18 mouse cellular contexts compared by ENCODE assay signal in the genomic region with DNA sequence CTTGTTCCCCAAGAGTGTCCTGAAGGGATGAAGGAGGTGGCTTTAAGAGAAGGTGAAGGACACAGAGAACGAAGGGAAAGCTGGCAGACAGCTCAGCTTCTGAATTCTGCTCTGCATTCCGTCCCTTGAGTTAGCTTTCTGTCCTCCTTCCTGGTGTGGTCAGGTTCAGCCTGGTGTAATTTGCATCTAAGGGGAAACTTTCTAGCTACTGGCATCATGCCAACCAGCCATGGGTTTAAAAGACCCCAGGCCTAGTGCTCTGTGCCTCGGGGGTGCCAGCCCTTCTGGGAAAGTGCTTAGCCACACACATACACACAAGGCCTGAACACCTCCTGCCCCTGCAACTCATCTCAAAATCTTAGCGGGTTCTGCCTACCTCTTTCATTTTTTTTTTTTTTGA.
DNase-seq lines count a peak whose midpoint lies in the region; ATAC-seq and TF ChIP-seq lines count a peak whose summit lies in the region.
"Had no signal": no experiment of that assay in that cellular context is flagged by ENCODE, and none has a peak within 500 bp of the region (broad histone marks: within the 10 kb centered on the region; RNA-seq: fewer than 3 reads in every experiment).

No protein-coding gene starts in this region.

- H3K9me3 ChIP-seq in forebrain, embryonic 14.5 days (replicated peaks; ENCODE audit: control insufficient read depth, low read length), result no peaks in the 10 kb centered on the region
- H3K9me3 ChIP-seq in forebrain, embryonic 11.5 days (ENCODE audit: control insufficient read depth, low read length), result no peaks in the 10 kb centered on the region
- no peaks in the 10 kb centered on the region for H3K9me3 ChIP-seq in heart, postnatal 0 days (replicated peaks; ENCODE audit: control insufficient read depth, low read length)
- H3K9me3 ChIP-seq in midbrain, embryonic 14.5 days (ENCODE audit: control insufficient read depth, low read length), result no peaks in the 10 kb centered on the region
- no peaks in the 10 kb centered on the region for H3K9me3 ChIP-seq in midbrain, embryonic 13.5 days
- H3K9me3 ChIP-seq in limb, embryonic 14.5 days (ENCODE audit: control insufficient read depth, low read length), result no peaks in the 10 kb centered on the region
- H3K9me3 ChIP-seq: hindbrain, embryonic 10.5 days; liver, embryonic 15.5 days had no signal

- H3K27me3 ChIP-seq in forebrain, embryonic 14.5 days (replicated peaks; ENCODE audit: control insufficient read depth, insufficient read depth, low read length), result no peaks in the 10 kb centered on the region
- H3K27me3 ChIP-seq in forebrain, embryonic 11.5 days (ENCODE audit: control insufficient read depth, insufficient read depth, low read length), result no peaks in the 10 kb centered on the region
- H3K27me3 ChIP-seq in heart, postnatal 0 days (ENCODE audit: control insufficient read depth, insufficient read depth, low read length), result no peaks in the 10 kb centered on the region
- H3K27me3 ChIP-seq in midbrain, embryonic 14.5 days (ENCODE audit: control insufficient read depth, insufficient read depth, low read length), result no peaks in the 10 kb centered on the region
- H3K27me3 ChIP-seq in midbrain, embryonic 13.5 days, result no peaks in the 10 kb centered on the region
- H3K27me3 ChIP-seq in limb, embryonic 14.5 days (ENCODE audit: control insufficient read depth, insufficient read depth, low read length), result no peaks in the 10 kb centered on the region
- H3K27me3 ChIP-seq: liver, embryonic 15.5 days had no signal

- ATAC-seq in forebrain, embryonic 14.5 days, result no peak
- ATAC-seq in forebrain, embryonic 11.5 days (replicated peaks; ENCODE audit: low FRiP score), result no peak
- ATAC-seq in heart, postnatal 0 days (ENCODE audit: insufficient read depth, low read depth), result no peak
- ATAC-seq in midbrain, embryonic 14.5 days (ENCODE audit: low FRiP score, low TSS enrichment), result no peak
- no peak for ATAC-seq in midbrain, embryonic 13.5 days
- 0 out of 2 replicates have a peak, but pooled peaks have one; percentile 37 for ATAC-seq in limb, embryonic 14.5 days (ENCODE audit: low FRiP score, low read depth)

- no peaks in the 10 kb centered on the region for H3K36me3 ChIP-seq in forebrain, embryonic 14.5 days (ENCODE audit: control insufficient read depth, insufficient read depth, low read length)
- H3K36me3 ChIP-seq in forebrain, embryonic 11.5 days (ENCODE audit: control insufficient read depth, insufficient read depth, low read length), result no peaks in the 10 kb centered on the region
- H3K36me3 ChIP-seq in heart, postnatal 0 days (replicated peaks; ENCODE audit: control insufficient read depth, insufficient read depth, low read length), result no peaks in the 10 kb centered on the region
- H3K36me3 ChIP-seq in midbrain, embryonic 14.5 days (ENCODE audit: control insufficient read depth, insufficient read depth, low read length), result no peaks in the 10 kb centered on the region
- no peaks in the 10 kb centered on the region for H3K36me3 ChIP-seq in midbrain, embryonic 13.5 days
- H3K36me3 ChIP-seq in limb, embryonic 14.5 days (ENCODE audit: control insufficient read depth, insufficient read depth, low read length), result no peaks in the 10 kb centered on the region
- H3K36me3 ChIP-seq: hindbrain, embryonic 10.5 days; liver, embryonic 15.5 days had no signal

- no peak overlapping the region for H3K4me2 ChIP-seq in forebrain, embryonic 14.5 days (ENCODE audit: low read length)
- no peak overlapping the region for H3K4me2 ChIP-seq in forebrain, embryonic 11.5 days (ENCODE audit: low read depth, low read length, severe bottlenecking)
- no peak overlapping the region for H3K4me2 ChIP-seq in heart, postnatal 0 days (ENCODE audit: low read depth, low read length)
- H3K4me2 ChIP-seq in midbrain, embryonic 14.5 days (ENCODE audit: low read length), result no peak overlapping the region
- H3K4me2 ChIP-seq in midbrain, embryonic 13.5 days (replicated peaks), result no peak overlapping the region
- H3K4me2 ChIP-seq in limb, embryonic 14.5 days (replicated peaks; ENCODE audit: low read depth, low read length, severe bottlenecking), result no peak overlapping the region
- H3K4me2 ChIP-seq: liver, embryonic 15.5 days; midbrain, embryonic 11.5 days had no signal

- H3K9ac ChIP-seq in forebrain, embryonic 14.5 days (ENCODE audit: low read length), result no peak overlapping the region
- H3K9ac ChIP-seq in forebrain, embryonic 11.5 days (ENCODE audit: low read length), result no peak overlapping the region
- H3K9ac ChIP-seq in heart, postnatal 0 days (replicated peaks; ENCODE audit: low read depth, low read length), result 0 out of 2 replicates have a peak overlapping the region, but pooled peaks have one; percentile 16
- no peak overlapping the region for H3K9ac ChIP-seq in midbrain, embryonic 14.5 days (replicated peaks; ENCODE audit: low read length)
- H3K9ac ChIP-seq in midbrain, embryonic 13.5 days (replicated peaks), result no peak overlapping the region
- no peak overlapping the region for H3K9ac ChIP-seq in limb, embryonic 14.5 days (ENCODE audit: low read depth, low read length, severe bottlenecking)
- H3K9ac ChIP-seq: liver, embryonic 15.5 days had no signal

- TF ChIP-seq POLR2A in limb, embryonic 14.5 days (IDR thresholded peaks at IDR 0.05; ENCODE audit: borderline replicate concordance, extremely low read depth, insufficient read depth, insufficient read length), result no peak

- no peak for TF ChIP-seq EP300 in heart, postnatal 0 days (IDR thresholded peaks at IDR 0.05; ENCODE audit: low read depth)

- no peak overlapping the region for H3K27ac ChIP-seq in forebrain, embryonic 14.5 days (ENCODE audit: low read depth, low read length)
- no peak overlapping the region for H3K27ac ChIP-seq in forebrain, embryonic 11.5 days (ENCODE audit: low read depth, low read length)
- peak overlapping the region; percentile 23; the same call in 1 of the 2 replicates for H3K27ac ChIP-seq in heart, postnatal 0 days (ENCODE audit: low read depth)
- H3K27ac ChIP-seq in midbrain, embryonic 14.5 days (replicated peaks; ENCODE audit: low read depth, low read length), result no peak overlapping the region
- no peak overlapping the region for H3K27ac ChIP-seq in midbrain, embryonic 13.5 days
- H3K27ac ChIP-seq in limb, embryonic 14.5 days (replicated peaks; ENCODE audit: low read depth, low read length), result no peak overlapping the region
- H3K27ac ChIP-seq in gastrocnemius, adult 2 months, result no peak overlapping the region
- H3K27ac ChIP-seq: hindbrain, embryonic 10.5 days; liver, embryonic 15.5 days; macrophage had no signal

- 41% methylated on average over 4 of the region's 4 CpGs for WGBS in forebrain, embryonic 14.5 days
- WGBS in forebrain, embryonic 11.5 days, result 67% methylated on average over 4 of the region's 4 CpGs
- WGBS in heart, postnatal 0 days, result 39% methylated on average over 4 of the region's 4 CpGs
- WGBS in midbrain, embryonic 14.5 days, result 66% methylated on average over 4 of the region's 4 CpGs
- WGBS in midbrain, embryonic 13.5 days, result 62% methylated on average over 4 of the region's 4 CpGs
- 24% methylated on average over 4 of the region's 4 CpGs for WGBS in limb, embryonic 14.5 days

- peak; percentile 34 for DNase-seq in forebrain, embryonic 14.5 days (ENCODE audit: low spot score)
- DNase-seq in forebrain, embryonic 11.5 days (ENCODE audit: low spot score), result no peak
- no peak for DNase-seq in heart, postnatal 0 days (ENCODE audit: low spot score)
- DNase-seq in heart, postnatal 4 days, result no peak
- DNase-seq in midbrain, embryonic 14.5 days, result peak; percentile 35
- peak; percentile 47 for DNase-seq in limb, embryonic 14.5 days (ENCODE audit: low spot score)
- no peak for DNase-seq in gastrocnemius, adult 2 months
- DNase-seq: adrenal gland, postnatal 10 days; cerebellum, adult 11-12 months; cerebellum, postnatal 36 days; gastrocnemius, postnatal 14 days; right cerebral cortex, postnatal 4 days; thymus, postnatal 4 days had no signal

- no peak for TF ChIP-seq CTCF in heart, postnatal 0 days (IDR thresholded peaks at IDR 0.05; ENCODE audit: low read depth)
- TF ChIP-seq CTCF in gastrocnemius, adult 2 months (IDR thresholded peaks at IDR 0.05), result no peak

- H3K4me3 ChIP-seq in forebrain, embryonic 14.5 days (ENCODE audit: low read depth, low read length), result no peak overlapping the region
- H3K4me3 ChIP-seq in forebrain, embryonic 11.5 days (ENCODE audit: low read depth, low read length), result no peak overlapping the region
- H3K4me3 ChIP-seq in heart, postnatal 0 days (ENCODE audit: low read depth, low read length), result no peak overlapping the region
- no peak overlapping the region for H3K4me3 ChIP-seq in midbrain, embryonic 14.5 days (replicated peaks; ENCODE audit: low read depth, low read length)
- H3K4me3 ChIP-seq in midbrain, embryonic 13.5 days (replicated peaks), result no peak overlapping the region
- no peak overlapping the region for H3K4me3 ChIP-seq in limb, embryonic 14.5 days (replicated peaks; ENCODE audit: low read length)
- no peak overlapping the region for H3K4me3 ChIP-seq in gastrocnemius, adult 2 months
- H3K4me3 ChIP-seq: hindbrain, embryonic 10.5 days; liver, embryonic 15.5 days had no signal

- intact Hi-C loops in gastrocnemius, adult 2 months (cut with DNase I), result no loop called here

- no peaks in the 10 kb centered on the region for H3K4me1 ChIP-seq in forebrain, embryonic 14.5 days (ENCODE audit: control insufficient read depth, insufficient read depth, low read length)
- H3K4me1 ChIP-seq in forebrain, embryonic 11.5 days (replicated peaks; ENCODE audit: control insufficient read depth, insufficient read depth, low read length), result no peaks in the 10 kb centered on the region
- H3K4me1 ChIP-seq in heart, postnatal 0 days (ENCODE audit: control insufficient read depth, insufficient read depth), result peaks cover 8% of the 10 kb centered on the region; the same call in 1 of the 2 replicates
- no peaks in the 10 kb centered on the region for H3K4me1 ChIP-seq in midbrain, embryonic 14.5 days (ENCODE audit: control insufficient read depth, insufficient read depth, low read length)
- no peaks in the 10 kb centered on the region for H3K4me1 ChIP-seq in midbrain, embryonic 13.5 days (replicated peaks)
- H3K4me1 ChIP-seq in limb, embryonic 14.5 days (ENCODE audit: control insufficient read depth, insufficient read depth, low read length), result peaks cover 23% of the 10 kb centered on the region
- H3K4me1 ChIP-seq: hindbrain, embryonic 10.5 days; liver, embryonic 15.5 days had no signal

Comparison
In these comparisons a context has a peak if more than half of its experiments do, and no peak if none do; other contexts are left out.
1. DNase-seq: peak in forebrain, embryonic 14.5 days (single experiment), midbrain, embryonic 14.5 days (single experiment) and limb, embryonic 14.5 days (single experiment); none in forebrain, embryonic 11.5 days (single experiment), heart, postnatal 0 days (single experiment), heart, postnatal 4 days (single experiment) and gastrocnemius, adult 2 months (single experiment).